Mouse (Mus musculus) inflammation-experienced regulatory T-cells, adult 6 months (primary cell): ENCODE measurements around the gene Hps5. TPM values are rescaled to one million over a fixed set of nuclear protein-coding genes. Genes with fewer than 3 reads are reported as not detected.
"Not testable (repeated sequence)": the region's sequence is repeated elsewhere in the genome, so short reads cannot be mapped to it uniquely, and the experiment has no call there.

ENCODE experiments used
- ATAC-seq: one replicate; pipeline ENCODE4 v1.8.0; 2017
- polyA plus RNA-seq, 3 experiments: library from polyadenylated mRNA; unstranded; fragments of 100-300 nt; shearing (Covaris generic); gene quantifications; one replicate each; pipeline ENCODE4 v1.2.1; 2017

Hps5 gene
- polyA plus RNA-seq, 3 experiments from 2014 or later, result 16.4 to 22.3 (median 19.7) TPM

GRCm38 (mm10) chr7:46827046-46827802 lies 31.4 kb upstream of the Hps5 start:
- ATAC-seq, result no peak

- ATAC-seq, result not testable (repeated sequence)
Observed at GRCm38 (mm10) chr7:46820876-46821632, 25.2 kb upstream of the Hps5 start.

- ATAC-seq, result no peak
Observed at GRCm38 (mm10) chr7:46814012-46814411, 18.1 kb upstream of the Hps5 start.

- ATAC-seq, result no peak
Observed at GRCm38 (mm10) chr7:46810325-46810724, 14.5 kb upstream of the Hps5 start.

- no peak for ATAC-seq
Observed at GRCm38 (mm10) chr7:46796779-46797178, 915 bp upstream of the Hps5 start.

- peak; percentile 15 for ATAC-seq
Observed at GRCm38 (mm10) chr7:46796206-46796679, 379 bp upstream of the Hps5 start.

GRCm38 (mm10) chr7:46793871-46794270 lies 2.0 kb downstream of the Hps5 start:
- ATAC-seq, result no peak

GRCm38 (mm10) chr7:46789177-46789849 lies 6.6 kb downstream of the Hps5 start:
- no peak for ATAC-seq

GRCm38 (mm10) chr7:46770706-46771105 lies 25.2 kb downstream of the Hps5 start:
- ATAC-seq, result peak; percentile 67

- ATAC-seq, result no peak
Observed at GRCm38 (mm10) chr7:46768451-46768850, 27.4 kb downstream of the Hps5 start.

GRCm38 (mm10) chr7:46767371-46767770 lies 28.5 kb downstream of the Hps5 start:
- no peak for ATAC-seq

- no peak for ATAC-seq
Observed at GRCm38 (mm10) chr7:46764672-46765071, 31.2 kb downstream of the Hps5 start.

- no peak for ATAC-seq
Observed at GRCm38 (mm10) chr7:46762601-46763000, 33.3 kb downstream of the Hps5 start.

- ATAC-seq, result no peak
Observed at GRCm38 (mm10) chr7:46761049-46761795, 34.6 kb downstream of the Hps5 start.

- ATAC-seq, result no peak
Observed at GRCm38 (mm10) chr7:46751490-46751889, 44.4 kb downstream of the Hps5 start, which contains the start of gene Saa2. Gene Saa2 (plus strand): TSS chr7:46751790.

GRCm38 (mm10) chr7:46748459-46748858 lies 47.4 kb downstream of the Hps5 start:
- ATAC-seq, result no peak

- ATAC-seq, result no peak
Observed at GRCm38 (mm10) chr7:46746381-46746780, 49.5 kb downstream of the Hps5 start.

- ATAC-seq, result no peak
Observed at GRCm38 (mm10) chr7:46745816-46746215, 50.0 kb downstream of the Hps5 start.

- not testable (repeated sequence) for ATAC-seq
Observed at GRCm38 (mm10) chr7:46742880-46743279, 53.0 kb downstream of the Hps5 start, which contains the start of gene Saa1. Gene Saa1 (minus strand): TSS chr7:46742980.

GRCm38 (mm10) chr7:46740041-46740440 lies 55.8 kb downstream of the Hps5 start:
- ATAC-seq, result not testable (repeated sequence)

GRCm38 (mm10) chr7:46738561-46739460 lies 57.1 kb downstream of the Hps5 start:
- no peak for ATAC-seq
